Mouse (Mus musculus) effector memory CD4-positive, alpha-beta T cell, adult 7 months (primary cell): ENCODE data around the gene Krt4. TPM values are rescaled to one million over a fixed set of nuclear protein-coding genes. Genes with fewer than 3 reads are reported as not detected.

Experiments used
- polyA plus RNA-seq: library from polyadenylated mRNA; unstranded; fragments of 100-300 nt; shearing (Covaris generic); gene quantifications from one replicate; pipeline ENCODE4 v1.2.1, GENCODE M21; 2017

The Krt4 gene
- not detected for polyA plus RNA-seq

DNA sequence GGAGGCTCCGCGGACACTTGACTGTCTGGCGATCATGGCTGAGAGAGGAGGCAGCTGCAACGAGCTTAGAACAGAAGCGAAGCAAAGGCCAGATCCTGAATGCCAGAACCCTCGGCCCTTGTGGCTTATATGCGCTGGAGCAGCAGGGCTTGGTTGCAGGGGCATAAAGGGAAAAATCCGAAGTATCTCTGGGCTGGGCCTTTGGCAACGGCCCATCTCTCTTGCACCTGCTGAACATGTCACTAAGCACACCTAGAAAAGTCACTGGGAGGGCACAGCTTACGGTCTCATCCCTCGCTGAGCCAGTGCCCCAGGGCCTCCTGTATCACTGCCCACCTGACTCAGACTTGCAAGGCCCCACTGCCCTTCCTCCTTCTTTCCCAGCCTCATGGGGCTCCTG, at the start of gene Krt4:
TSS of gene Krt4 (minus strand) at position 101 of the 400 bp plus-strand sequence.

DNA sequence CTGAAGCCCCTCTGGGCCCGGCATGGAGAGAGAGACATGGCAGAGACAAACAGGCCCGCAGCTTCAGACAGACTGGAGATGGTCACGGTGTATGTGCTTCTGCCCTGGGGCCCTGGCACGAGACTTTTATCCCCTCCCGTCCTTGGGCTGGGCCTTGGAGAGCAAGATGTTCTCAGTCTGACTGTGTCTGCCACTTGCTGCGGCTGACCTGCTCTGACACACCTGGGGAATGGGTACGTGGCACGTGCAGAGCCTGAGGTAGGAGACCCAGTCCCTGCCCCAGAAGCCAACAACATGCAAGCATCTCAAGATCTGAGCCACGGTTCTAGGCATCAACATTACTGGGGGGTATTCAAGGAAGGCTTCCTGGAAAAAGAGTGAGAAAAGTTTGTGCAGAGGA, 29.7 kb upstream of the Krt4 start, which contains the start of gene Krt78:
TSS of gene Krt78 (minus strand) at position 101 of the 400 bp plus-strand sequence.

GRCm38 (mm10) chr15:101940274-101940829, 15.8 kb upstream of the Krt4 start, which contains the start of gene Krt79:
Gene Krt79, minus strand, starts transcription at chr15:101940324.

DNA sequence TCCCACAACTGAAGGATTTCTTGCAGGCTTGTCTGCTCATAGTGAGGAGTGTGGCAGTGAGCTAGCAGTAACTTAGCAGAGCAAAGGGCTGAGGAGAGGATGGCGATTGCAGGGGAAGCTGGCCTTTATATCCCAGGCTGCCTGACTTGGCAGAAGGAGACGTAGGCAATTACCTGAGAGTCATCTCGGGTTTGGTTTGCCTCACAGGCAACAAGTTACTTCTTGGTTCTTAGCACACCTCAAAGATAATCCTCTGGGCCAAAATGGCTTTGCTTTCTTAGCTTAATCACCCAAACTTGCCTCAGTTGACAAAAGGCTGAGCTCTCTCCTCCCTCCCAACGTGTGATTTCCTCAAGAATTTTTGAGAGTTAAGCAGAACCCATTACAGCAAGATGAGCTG, 31.7 kb downstream of the Krt4 start, which contains the start of gene Krt76:
TSS of gene Krt76 (minus strand) at position 101 of the 400 bp plus-strand sequence.

DNA sequence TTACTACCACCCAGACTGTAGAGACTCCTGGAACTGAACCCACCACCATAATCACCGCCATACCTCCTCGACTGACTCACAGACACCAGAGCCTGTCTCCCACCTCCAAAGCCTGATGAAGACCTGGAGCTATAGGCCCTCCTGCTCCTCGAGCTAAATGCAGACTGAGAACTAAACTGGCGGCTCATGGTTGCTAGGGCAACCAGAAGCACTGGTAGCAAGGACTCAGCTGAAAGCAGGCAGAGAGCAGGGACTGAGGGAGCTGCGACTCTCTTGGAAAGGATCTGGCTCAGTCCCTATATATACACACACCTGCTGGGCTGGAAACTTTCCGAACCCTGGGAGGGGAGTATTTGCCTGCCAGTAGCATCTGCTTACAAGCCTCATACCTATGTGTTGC, 55.1 kb downstream of the Krt4 start, which contains the start of gene Krt77:
TSS of gene Krt77 (minus strand) at position 275 of the 400 bp plus-strand sequence.

Other genes starting within 250 kb of the Krt4 start
- gene Krt6b, start 244.4 kb downstream of the Krt4 start, polyA plus RNA-seq, result not detected
- gene Krt6a, start 230.4 kb downstream of the Krt4 start, polyA plus RNA-seq, result not detected
- not detected for gene Krt5, start 211.8 kb downstream of the Krt4 start, polyA plus RNA-seq
- gene Krt71, start 181.6 kb downstream of the Krt4 start, polyA plus RNA-seq, result not detected
- gene Krt72, start 138.3 kb downstream of the Krt4 start, polyA plus RNA-seq, result not detected
- 0.17 TPM for gene Krt73, start 122.4 kb downstream of the Krt4 start, polyA plus RNA-seq
- gene Krt2, start 106.6 kb downstream of the Krt4 start, polyA plus RNA-seq, result not detected
- gene Krt1, start 73.9 kb downstream of the Krt4 start, polyA plus RNA-seq, result not detected
- gene Krt77, start 55.0 kb downstream of the Krt4 start, polyA plus RNA-seq, result not detected
- gene Krt76, start 31.8 kb downstream of the Krt4 start, polyA plus RNA-seq, result not detected
- 0.89 TPM for gene Krt79, start 15.6 kb upstream of the Krt4 start, polyA plus RNA-seq
- not detected for gene Krt78, start 29.6 kb upstream of the Krt4 start, polyA plus RNA-seq
- 0.69 TPM for gene Krt8, start 79.7 kb upstream of the Krt4 start, polyA plus RNA-seq
- gene Krt18, start 103.4 kb upstream of the Krt4 start, polyA plus RNA-seq, result 0.39 TPM
- gene Eif4b, start 149.0 kb upstream of the Krt4 start, polyA plus RNA-seq, result 80.1 TPM
- gene Tns2, start 175.7 kb upstream of the Krt4 start, polyA plus RNA-seq, result 4.6 TPM
- 46.8 TPM for gene Spryd3, start 211.5 kb upstream of the Krt4 start, polyA plus RNA-seq
- 0.80 TPM for gene Igfbp6, start 219.6 kb upstream of the Krt4 start, polyA plus RNA-seq
- 9.5 TPM for gene Soat2, start 225.8 kb upstream of the Krt4 start, polyA plus RNA-seq